Mouse (Mus musculus): ENCODE data around the gene Tmem50b. TPM values are rescaled to one million over a fixed set of nuclear protein-coding genes. Genes with fewer than 3 reads are reported as not detected.

The Tmem50b gene
- polyA plus RNA-seq, 1 experiment, result 37.8 TPM

- Histone ChIP-seq H3K4me1 (replicated peaks; ENCODE audit: control insufficient read depth, insufficient read depth, low read length) (peaks cover 10% of the 10 kb centered on the region), H3K36me3 (ENCODE audit: control insufficient read depth, insufficient read depth, low read length) (no peaks in the 10 kb centered on the region), H3K4me3 (ENCODE audit: control insufficient read depth, insufficient read depth, low read length) (no peak overlapping the region), H3K27ac (ENCODE audit: control insufficient read depth, insufficient read depth, low read length) (no peak overlapping the region), H3K27me3 (ENCODE audit: control insufficient read depth, insufficient read depth, low read length) (no peaks in the 10 kb centered on the region)
- TF ChIP-seq POLR2A (IDR thresholded peaks at IDR 0.05; ENCODE audit: control insufficient read depth, extremely low read depth, insufficient read depth, low read length, poor library complexity) (no peak), CTCF (IDR thresholded peaks at IDR 0.05; ENCODE audit: borderline replicate concordance, control insufficient read depth, extremely low read depth, insufficient read depth, low read length, poor library complexity) (no peak)
- 63% methylated on average over 10 of the region's 10 CpGs for WGBS
- DNase-seq, result no peak
Measured at GRCm38 (mm10) chr16:91527051-91527450, 70.5 kb downstream of the Tmem50b start.

GRCm38 (mm10) chr16:91526274-91526673 is 71.3 kb downstream of the Tmem50b start:
- Histone ChIP-seq H3K4me3 (ENCODE audit: control insufficient read depth, insufficient read depth, low read length) (no peak overlapping the region), H3K27ac (ENCODE audit: control insufficient read depth, insufficient read depth, low read length) (no peak overlapping the region), H3K27me3 (ENCODE audit: control insufficient read depth, insufficient read depth, low read length) (no peaks in the 10 kb centered on the region), H3K4me1 (replicated peaks; ENCODE audit: control insufficient read depth, insufficient read depth, low read length) (peaks cover 10% of the 10 kb centered on the region), H3K36me3 (ENCODE audit: control insufficient read depth, insufficient read depth, low read length) (no peaks in the 10 kb centered on the region)
- TF ChIP-seq POLR2A (IDR thresholded peaks at IDR 0.05; ENCODE audit: control insufficient read depth, extremely low read depth, insufficient read depth, low read length, poor library complexity) (no peak), CTCF (IDR thresholded peaks at IDR 0.05; ENCODE audit: borderline replicate concordance, control insufficient read depth, extremely low read depth, insufficient read depth, low read length, poor library complexity) (no peak)
- WGBS, result 98% methylated on average over 6 of the region's 6 CpGs
- no peak for DNase-seq

Other genes starting within 250 kb of the Tmem50b start
- 57.0 and 69.9 TPM in 2 replicates for gene Ifnar2, start 225.0 kb downstream of the Tmem50b start, polyA plus RNA-seq (2012; rRNA removed)
- not detected in 2 replicates for gene Gm21970, start 206.1 kb downstream of the Tmem50b start, polyA plus RNA-seq (2012; rRNA removed)
- gene Il10rb, start 191.6 kb downstream of the Tmem50b start, polyA plus RNA-seq (2012; rRNA removed), result 28.5 and 35.6 TPM in 2 replicates
- gene Ifnar1, start 112.6 kb downstream of the Tmem50b start, polyA plus RNA-seq (2012; rRNA removed), result 47.0 and 49.1 TPM in 2 replicates
- gene Ifngr2, start 50.7 kb downstream of the Tmem50b start, polyA plus RNA-seq (2012; rRNA removed), result 33.4 and 34.4 TPM in 2 replicates
- gene Dnajc28, start 21.2 kb upstream of the Tmem50b start, polyA plus RNA-seq (2012; rRNA removed), result 1.3 and 2.0 TPM in 2 replicates
- gene Gart, start 49.2 kb upstream of the Tmem50b start, polyA plus RNA-seq (2012; rRNA removed), result 44.6 and 48.6 TPM in 2 replicates
- 258 and 261 TPM in 2 replicates for gene Son, start 49.7 kb upstream of the Tmem50b start, polyA plus RNA-seq (2012; rRNA removed)
- 19.5 and 28.8 TPM in 2 replicates for gene Donson, start 91.0 kb upstream of the Tmem50b start, polyA plus RNA-seq (2012; rRNA removed)
- gene Cryzl1, start 131.2 kb upstream of the Tmem50b start, polyA plus RNA-seq (2012; rRNA removed), result 19.1 and 21.7 TPM in 2 replicates
- 8.9 and 12.9 TPM in 2 replicates for gene Itsn1, start 131.5 kb upstream of the Tmem50b start, polyA plus RNA-seq (2012; rRNA removed)